Mouse (Mus musculus) limb, embryonic 15.5 days (tissue): Measurements from ENCODE around the gene Itpk1. TPM values are rescaled to one million over a fixed set of nuclear protein-coding genes. Genes with fewer than 3 reads are reported as not detected.
"Not testable (repeated sequence)": the region's sequence is repeated elsewhere in the genome, so short reads cannot be mapped to it uniquely, and the experiment has no call there.

Experiments
- ATAC-seq: fragments of 200-750 bp; cut with Nextera tagmentation; 2 replicates; pipeline ENCODE4 v1.8.0; 2017; ENCODE audit warnings: low read depth, moderate TSS enrichment; ENCODE audit not compliant: insufficient number of reproducible peaks, low FRiP score, low TSS enrichment
- H3K27ac ChIP-seq: fragments of 300-500 bp; sonication (generic); 2 replicates; pipeline ENCODE4 v1.5.1; 2015; ENCODE audit warnings: moderate library complexity, mild to moderate bottlenecking, inconsistent platforms
- H3K27me3 ChIP-seq: fragments of 300-500 bp; sonication (generic); 2 replicates; pipeline ENCODE4 v1.6.1; 2015; ENCODE audit warnings: inconsistent platforms
- H3K36me3 ChIP-seq: fragments of 300-500 bp; sonication (generic); 2 replicates; pipeline ENCODE4 v1.6.1; 2015; ENCODE audit warnings: inconsistent platforms
- H3K4me1 ChIP-seq: fragments of 300-500 bp; sonication (generic); 2 replicates; pipeline ENCODE4 v1.6.1; 2015; ENCODE audit warnings: inconsistent platforms
- H3K4me2 ChIP-seq: fragments of 300-500 bp; sonication (generic); 2 replicates; pipeline ENCODE4 v1.6.1; 2015; ENCODE audit warnings: mild to moderate bottlenecking, inconsistent platforms
- H3K4me3 ChIP-seq: fragments of 300-500 bp; sonication (generic); 2 replicates; pipeline ENCODE4 v1.5.1; 2015; ENCODE audit warnings: mild to moderate bottlenecking, inconsistent platforms
- H3K9ac ChIP-seq: fragments of 300-500 bp; sonication (generic); 2 replicates; pipeline ENCODE4 v1.6.1; 2015; ENCODE audit warnings: inconsistent platforms
- H3K9me3 ChIP-seq: fragments of 300-500 bp; sonication (generic); 2 replicates; pipeline ENCODE4 v1.6.1; 2016; ENCODE audit warnings: inconsistent platforms
- WGBS: fragments of 180-500 bp; shearing (Covaris S2); methylation state at CpG from one replicate; pipeline ENCODE4 v1.1.7; 2015; 5-methylcytosine and 5-hydroxymethylcytosine counted together
- polyA plus RNA-seq: library from polyadenylated mRNA; unstranded; fragments of >200 nt; fragmentation: Nextera tagmentation; extraction: Ambion mirVana; gene quantifications from 2 replicates; pipeline ENCODE4 v1.2.1, GENCODE M21; 2015

The Itpk1 gene
- polyA plus RNA-seq, 1 experiment from 2014 or later, result 10.9 TPM

GRCm38 (mm10) chr12:102647839-102648564 lies 56.7 kb downstream of the Itpk1 start:
- no peak for ATAC-seq
- no peak overlapping the region for H3K4me3 ChIP-seq
- no peaks in the 10 kb centered on the region for H3K36me3 ChIP-seq
- H3K4me1 ChIP-seq, result peaks cover 64% of the 10 kb centered on the region
- no peak overlapping the region for H3K27ac ChIP-seq
- 71% methylated on average over 14 of the region's 14 CpGs for WGBS
- no peak overlapping the region for H3K9ac ChIP-seq
- H3K27me3 ChIP-seq, result no peaks in the 10 kb centered on the region
- no peak overlapping the region for H3K4me2 ChIP-seq
- no peaks in the 10 kb centered on the region for H3K9me3 ChIP-seq

GRCm38 (mm10) chr12:102646586-102647260 lies 58.0 kb downstream of the Itpk1 start:
- Histone ChIP-seq H3K9me3 (no peaks in the 10 kb centered on the region), H3K36me3 (no peaks in the 10 kb centered on the region), H3K27me3 (no peaks in the 10 kb centered on the region), H3K9ac (no peak overlapping the region), H3K4me3 (no peak overlapping the region), H3K4me2 (no peak overlapping the region), H3K4me1 (peaks cover 54% of the 10 kb centered on the region), H3K27ac (peak overlapping the region; percentile 47; the same call in 1 of the 2 replicates)
- no peak for ATAC-seq
- WGBS, result 68% methylated on average over 7 of the region's 7 CpGs

DNA sequence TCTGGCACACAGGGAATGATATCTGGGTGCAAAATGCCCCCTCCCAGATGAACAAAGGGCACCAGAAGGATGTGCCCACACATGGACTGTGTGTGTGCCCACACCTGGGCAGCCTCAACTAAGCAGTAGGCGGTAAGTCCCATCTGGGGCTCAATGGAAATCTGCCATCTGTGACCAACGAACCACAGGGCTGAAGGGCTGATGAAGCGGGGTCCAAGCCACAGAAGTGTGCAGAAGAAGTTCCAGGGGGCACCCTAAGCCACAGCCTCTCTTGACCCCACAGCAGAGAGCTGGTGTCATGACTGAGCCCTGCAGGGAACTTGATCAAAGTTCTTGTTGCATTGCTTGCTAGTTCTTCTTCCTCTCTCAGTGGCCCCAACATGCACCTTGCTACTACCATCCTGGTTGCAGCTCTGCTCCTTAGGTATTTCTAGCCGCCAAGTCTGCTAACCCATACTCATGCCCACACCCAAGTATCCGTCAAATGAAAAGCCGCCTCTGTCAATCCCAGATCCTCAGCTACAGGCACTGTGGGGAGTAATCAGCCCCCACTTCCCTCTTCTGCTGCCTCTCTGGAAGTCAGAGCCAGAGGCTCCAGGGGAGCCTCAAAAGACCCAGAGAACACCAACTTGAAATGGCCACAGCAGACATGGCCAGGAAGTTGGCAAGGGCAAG lies 58.7 kb downstream of the Itpk1 start:
- Histone ChIP-seq H3K9me3 (no peaks in the 10 kb centered on the region), H3K4me2 (no peak overlapping the region), H3K4me3 (no peak overlapping the region), H3K27me3 (no peaks in the 10 kb centered on the region), H3K9ac (no peak overlapping the region), H3K27ac (no peak overlapping the region), H3K4me1 (peaks cover 47% of the 10 kb centered on the region), H3K36me3 (no peaks in the 10 kb centered on the region)
- 81% methylated on average over 6 of the region's 6 CpGs for WGBS
- ATAC-seq, result no peak

DNA sequence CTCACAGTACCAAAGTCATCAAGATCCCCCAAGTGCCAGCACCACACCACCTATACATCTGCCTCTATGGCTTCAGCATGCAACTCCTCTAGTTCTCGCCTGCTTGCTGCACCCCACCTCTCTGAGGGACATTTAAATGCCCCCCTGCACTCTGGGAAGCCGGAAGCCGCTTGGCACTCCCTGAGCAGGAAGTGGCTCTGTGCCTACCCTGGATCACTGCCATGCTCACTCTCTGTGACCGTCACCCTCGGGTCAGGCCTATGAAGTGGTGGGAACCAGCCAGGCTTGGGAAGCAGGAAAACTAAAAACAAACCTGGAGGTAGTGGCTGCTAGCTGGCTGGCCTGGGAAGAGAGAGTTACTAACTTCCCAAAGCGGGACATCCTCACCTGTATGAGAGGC lies 61.4 kb downstream of the Itpk1 start:
- Histone ChIP-seq H3K9me3 (no peaks in the 10 kb centered on the region), H3K9ac (no peak overlapping the region), H3K27ac (no peak overlapping the region), H3K36me3 (no peaks in the 10 kb centered on the region), H3K4me1 (peaks cover 46% of the 10 kb centered on the region), H3K27me3 (no peaks in the 10 kb centered on the region), H3K4me3 (no peak overlapping the region), H3K4me2 (no peak overlapping the region)
- no peak for ATAC-seq
- 66% methylated on average over 6 of the region's 6 CpGs for WGBS

GRCm38 (mm10) chr12:102640436-102641163 lies 64.1 kb downstream of the Itpk1 start:
- peaks cover 25% of the 10 kb centered on the region for H3K4me1 ChIP-seq
- H3K4me2 ChIP-seq, result no peak overlapping the region
- no peaks in the 10 kb centered on the region for H3K9me3 ChIP-seq
- no peaks in the 10 kb centered on the region for H3K36me3 ChIP-seq
- H3K27me3 ChIP-seq, result no peaks in the 10 kb centered on the region
- H3K9ac ChIP-seq, result no peak overlapping the region
- no peak for ATAC-seq
- 59% methylated on average over 9 of the region's 9 CpGs for WGBS
- no peak overlapping the region for H3K4me3 ChIP-seq
- H3K27ac ChIP-seq, result no peak overlapping the region

DNA sequence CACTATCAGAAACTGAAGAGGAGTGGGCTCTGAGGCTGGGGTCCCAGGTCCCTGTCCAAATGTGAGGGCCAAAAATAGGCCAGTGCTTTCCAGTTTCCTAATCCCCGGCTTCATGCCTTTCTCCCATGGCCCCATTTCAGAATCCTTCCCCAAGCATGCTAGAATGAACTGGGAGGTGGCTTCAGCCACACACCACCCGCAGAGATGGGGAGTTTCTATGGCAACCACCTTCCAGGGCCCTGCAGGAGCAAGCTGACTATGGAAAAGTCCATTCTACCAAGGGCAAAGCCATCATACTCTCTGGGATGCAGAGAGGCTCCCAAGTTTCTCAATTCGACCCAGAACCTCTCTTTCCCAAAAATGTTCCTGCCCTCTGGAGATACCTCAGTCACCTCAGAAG lies 65.9 kb downstream of the Itpk1 start:
- Histone ChIP-seq H3K4me2 (no peak overlapping the region), H3K9me3 (no peaks in the 10 kb centered on the region), H3K27me3 (no peaks in the 10 kb centered on the region), H3K36me3 (no peaks in the 10 kb centered on the region), H3K4me1 (peaks cover 21% of the 10 kb centered on the region), H3K4me3 (no peak overlapping the region), H3K9ac (no peak overlapping the region), H3K27ac (no peak overlapping the region)
- ATAC-seq, result no peak
- 67% methylated on average over 3 of the region's 3 CpGs for WGBS

DNA sequence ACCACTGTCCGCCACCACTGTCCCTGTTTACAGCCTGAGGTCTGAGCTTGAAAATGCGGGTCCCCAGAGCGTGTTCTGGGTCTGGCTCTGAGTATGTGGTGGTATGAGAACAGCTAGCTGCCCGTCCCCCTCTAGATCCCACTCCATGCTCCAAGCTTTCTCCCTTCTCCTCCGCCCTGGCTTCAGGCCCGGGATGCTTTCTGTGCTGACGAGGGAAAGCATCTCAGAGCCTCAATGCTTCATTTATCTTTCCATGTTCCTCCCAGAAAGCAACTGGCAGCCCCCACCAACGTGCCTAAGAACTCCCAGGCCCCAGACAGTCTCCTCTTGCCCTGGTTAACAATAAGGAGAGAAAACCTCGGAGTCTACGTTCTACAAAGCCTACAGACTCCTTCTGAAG lies 67.5 kb downstream of the Itpk1 start:
- Histone ChIP-seq H3K27me3 (no peaks in the 10 kb centered on the region), H3K9me3 (no peaks in the 10 kb centered on the region), H3K4me2 (no peak overlapping the region), H3K36me3 (no peaks in the 10 kb centered on the region), H3K27ac (no peak overlapping the region), H3K4me1 (peaks cover 22% of the 10 kb centered on the region), H3K4me3 (no peak overlapping the region), H3K9ac (no peak overlapping the region)
- WGBS, result 84% methylated on average over 10 of the region's 10 CpGs
- no peak for ATAC-seq

DNA sequence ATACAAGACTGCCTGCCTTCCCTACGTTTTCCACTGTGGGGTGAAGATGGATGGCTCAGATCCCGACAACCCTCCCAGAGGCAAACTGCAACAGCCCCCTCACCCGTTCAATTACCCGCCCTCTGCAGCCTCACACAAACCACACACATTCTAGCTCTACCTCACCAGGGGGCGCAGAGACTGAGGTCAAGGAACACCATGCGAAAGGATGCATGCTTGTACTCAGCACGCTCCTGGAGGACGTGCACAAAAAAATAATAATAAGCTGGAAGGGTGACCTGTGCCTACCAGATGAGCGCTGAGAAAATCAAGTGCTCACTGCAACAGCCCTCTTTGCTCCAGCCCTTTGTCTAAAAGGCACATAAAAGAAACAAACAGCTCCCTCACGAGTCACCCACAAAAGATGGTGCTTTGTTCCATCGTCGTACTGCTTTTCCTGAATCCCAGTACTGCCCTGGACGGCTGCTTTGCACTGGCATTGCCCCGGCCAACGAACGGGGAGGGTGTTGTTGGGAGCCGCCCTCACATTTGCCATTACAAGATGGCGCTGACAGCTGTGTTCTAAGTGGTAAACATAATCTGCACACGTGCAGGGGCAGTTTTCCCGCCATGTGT lies 70.2 kb downstream of the Itpk1 start:
- no peak overlapping the region for H3K4me2 ChIP-seq
- ATAC-seq, result no peak
- no peaks in the 10 kb centered on the region for H3K36me3 ChIP-seq
- H3K4me1 ChIP-seq, result peaks cover 19% of the 10 kb centered on the region
- no peak overlapping the region for H3K4me3 ChIP-seq
- H3K9me3 ChIP-seq, result no peaks in the 10 kb centered on the region
- 77% methylated on average over 18 of the region's 20 CpGs for WGBS
- no peaks in the 10 kb centered on the region for H3K27me3 ChIP-seq
- no peak overlapping the region for H3K27ac ChIP-seq
- no peak overlapping the region for H3K9ac ChIP-seq

- Histone ChIP-seq H3K27me3 (no peaks in the 10 kb centered on the region), H3K36me3 (no peaks in the 10 kb centered on the region), H3K9ac (no peak overlapping the region), H3K27ac (no peak overlapping the region), H3K4me2 (no peak overlapping the region), H3K4me1 (peaks cover 19% of the 10 kb centered on the region), H3K9me3 (no peaks in the 10 kb centered on the region), H3K4me3 (no peak overlapping the region)
- no peak for ATAC-seq
- 38% methylated on average over 4 of the region's 4 CpGs for WGBS
Measured at GRCm38 (mm10) chr12:102633083-102633501, 71.6 kb downstream of the Itpk1 start.

DNA sequence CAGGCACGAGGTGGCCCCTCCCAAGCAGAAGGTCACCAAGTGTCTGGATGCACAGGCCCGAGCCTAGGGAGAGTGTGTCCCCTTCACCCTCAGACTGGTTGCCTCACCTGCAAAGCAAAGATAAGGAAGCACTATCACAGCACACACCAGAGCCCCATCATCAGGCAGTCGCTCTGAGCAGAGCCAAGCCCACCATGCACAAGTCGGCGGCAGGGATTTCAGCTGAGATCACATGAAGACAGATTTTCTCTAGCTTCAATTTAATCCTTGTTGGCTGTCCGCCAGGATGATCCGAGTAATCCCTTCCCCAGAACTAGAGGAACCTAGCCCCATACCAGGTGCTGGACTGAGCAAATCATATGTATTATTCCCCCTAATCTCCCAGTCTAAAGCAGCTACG lies 73.0 kb downstream of the Itpk1 start:
- no peak overlapping the region for H3K4me2 ChIP-seq
- WGBS, result 58% methylated on average over 8 of the region's 8 CpGs
- no peaks in the 10 kb centered on the region for H3K27me3 ChIP-seq
- no peak for ATAC-seq
- H3K9me3 ChIP-seq, result no peaks in the 10 kb centered on the region
- H3K36me3 ChIP-seq, result no peaks in the 10 kb centered on the region
- no peak overlapping the region for H3K27ac ChIP-seq
- H3K4me1 ChIP-seq, result peaks cover 19% of the 10 kb centered on the region
- no peak overlapping the region for H3K9ac ChIP-seq
- no peak overlapping the region for H3K4me3 ChIP-seq

- H3K4me1 ChIP-seq, result peaks cover 23% of the 10 kb centered on the region
- H3K36me3 ChIP-seq, H3K27ac ChIP-seq, H3K27me3 ChIP-seq, H3K9ac ChIP-seq, H3K4me2 ChIP-seq, H3K4me3 ChIP-seq, H3K9me3 ChIP-seq, ATAC-seq: not testable (repeated sequence)
- 93% methylated on average over 9 of the region's 9 CpGs for WGBS
Measured at GRCm38 (mm10) chr12:102630471-102630870, 74.3 kb downstream of the Itpk1 start.
